Mouse (Mus musculus): Measurements from ENCODE around the gene Pitpna. TPM values are rescaled to one million over a fixed set of nuclear protein-coding genes. Genes with fewer than 3 reads are reported as not detected.

Pitpna gene
- polyA plus RNA-seq, 1 experiment from 2014 or later, result 94.2 TPM

DNA sequence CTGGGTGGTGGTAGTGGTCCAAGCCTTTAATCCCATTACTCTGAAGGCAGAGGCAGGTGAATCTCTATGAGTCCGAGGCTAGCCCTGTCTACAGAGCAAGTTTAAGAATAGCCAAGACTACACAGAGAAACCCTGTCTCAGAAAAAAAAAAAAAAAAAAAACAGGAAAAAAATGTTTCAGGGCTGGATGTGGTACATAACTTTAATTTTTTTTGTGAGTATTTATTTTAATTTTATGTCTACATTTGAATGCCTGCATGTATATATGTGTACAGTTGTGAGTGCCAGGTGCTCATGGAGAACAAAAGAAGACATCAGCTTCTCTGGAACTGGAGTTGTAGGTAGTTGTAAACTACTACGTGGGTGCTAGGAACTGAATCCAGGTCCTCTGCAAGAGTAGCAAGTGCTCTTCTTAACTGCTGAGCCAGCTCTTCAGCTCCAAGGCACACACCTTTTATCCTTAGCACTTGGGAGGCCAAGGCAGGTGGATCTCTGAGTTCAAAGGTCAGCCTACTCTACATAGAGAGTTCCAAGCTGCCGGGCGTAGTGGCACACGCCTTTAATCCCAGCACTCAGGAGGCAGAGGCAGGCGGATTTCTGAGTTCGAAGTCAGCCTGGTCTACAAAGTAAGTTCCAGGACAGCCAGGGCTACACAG lies 6.3 kb upstream of the Pitpna start:
- H3K27me3 ChIP-seq (replicated peaks; ENCODE audit: control insufficient read depth, insufficient read depth, low read length), result no peaks in the 10 kb centered on the region
- no peaks in the 10 kb centered on the region for H3K9me3 ChIP-seq (replicated peaks; ENCODE audit: control insufficient read depth, low read length)
- WGBS, result 97% methylated on average over 7 of the region's 7 CpGs
- H3K36me3 ChIP-seq (ENCODE audit: control insufficient read depth, insufficient read depth, low read length), result no peaks in the 10 kb centered on the region
- no peak overlapping the region for H3K27ac ChIP-seq (ENCODE audit: low read depth, low read length)
- no peak overlapping the region for H3K4me2 ChIP-seq (ENCODE audit: low read length)
- no peaks in the 10 kb centered on the region for H3K4me1 ChIP-seq (ENCODE audit: control insufficient read depth, insufficient read depth, low read length)
- no peak overlapping the region for H3K4me3 ChIP-seq (ENCODE audit: low read depth, low read length)
- H3K9ac ChIP-seq (ENCODE audit: low read length), result no peak overlapping the region
- ATAC-seq (no peak), DNase-seq (ENCODE audit: low spot score) (no peak)

DNA sequence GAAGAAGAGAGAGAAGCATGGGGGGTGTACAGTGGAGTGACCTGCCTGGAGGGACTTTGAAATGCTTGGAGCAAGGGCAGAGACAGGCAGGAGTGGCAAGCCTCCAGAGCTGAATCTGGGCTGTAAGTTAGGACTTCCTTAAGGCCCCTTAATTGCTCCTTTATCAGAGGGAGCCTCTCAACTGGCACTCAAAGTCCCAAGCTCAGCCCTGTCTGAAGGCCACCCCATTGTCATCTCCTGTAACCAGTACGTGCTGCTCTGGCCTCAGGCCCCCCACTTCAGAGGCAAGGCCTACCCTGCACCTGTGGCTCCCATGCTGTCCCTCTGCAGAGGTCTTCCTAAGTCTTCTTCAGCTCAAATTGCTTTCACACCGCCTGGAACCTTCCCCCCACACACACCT lies 4.4 kb upstream of the Pitpna start:
- no peak overlapping the region for H3K4me3 ChIP-seq (ENCODE audit: low read depth, low read length)
- no peak overlapping the region for H3K27ac ChIP-seq (ENCODE audit: low read depth, low read length)
- no peak overlapping the region for H3K4me2 ChIP-seq (ENCODE audit: low read length)
- H3K36me3 ChIP-seq (ENCODE audit: control insufficient read depth, insufficient read depth, low read length), result no peaks in the 10 kb centered on the region
- 64% methylated on average over 2 of the region's 2 CpGs for WGBS
- ATAC-seq, result no peak
- DNase-seq (ENCODE audit: low spot score), result no peak
- no peaks in the 10 kb centered on the region for H3K27me3 ChIP-seq (replicated peaks; ENCODE audit: control insufficient read depth, insufficient read depth, low read length)
- no peaks in the 10 kb centered on the region; the same call in 1 of the 2 replicates for H3K4me1 ChIP-seq (ENCODE audit: control insufficient read depth, insufficient read depth, low read length)
- H3K9ac ChIP-seq (ENCODE audit: low read length), result no peak overlapping the region
- H3K9me3 ChIP-seq (replicated peaks; ENCODE audit: control insufficient read depth, low read length), result no peaks in the 10 kb centered on the region

DNA sequence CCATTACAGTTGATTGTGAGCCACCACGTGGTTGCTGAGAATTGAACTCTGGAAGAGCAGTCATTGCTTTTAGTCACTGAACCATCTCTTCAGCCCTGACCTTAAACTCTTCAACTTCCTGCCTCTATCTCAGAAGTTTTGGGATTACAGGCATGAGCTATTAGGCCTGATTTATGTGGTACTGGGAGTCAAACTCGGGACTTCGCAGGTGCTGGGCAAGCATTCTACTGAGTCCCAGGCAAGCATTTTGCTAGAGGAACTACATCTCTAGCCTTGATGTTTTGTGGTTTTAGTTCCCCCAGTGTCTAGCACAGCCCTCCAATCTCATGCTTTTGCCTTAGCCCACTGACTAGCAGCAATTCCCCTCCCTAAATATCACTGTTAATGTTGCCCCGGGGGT lies 2.8 kb upstream of the Pitpna start:
- WGBS, result 81% methylated on average over 4 of the region's 4 CpGs
- DNase-seq (ENCODE audit: low spot score) (no peak), ATAC-seq (no peak)
- no peak overlapping the region for H3K4me2 ChIP-seq (ENCODE audit: low read length)
- no peak overlapping the region for H3K9ac ChIP-seq (ENCODE audit: low read length)
- no peaks in the 10 kb centered on the region for H3K27me3 ChIP-seq (replicated peaks; ENCODE audit: control insufficient read depth, insufficient read depth, low read length)
- no peak overlapping the region for H3K27ac ChIP-seq (ENCODE audit: low read depth, low read length)
- no peak overlapping the region for H3K4me3 ChIP-seq (ENCODE audit: low read depth, low read length)
- H3K9me3 ChIP-seq (replicated peaks; ENCODE audit: control insufficient read depth, low read length), result no peaks in the 10 kb centered on the region
- peaks cover 9% of the 10 kb centered on the region for H3K4me1 ChIP-seq (ENCODE audit: control insufficient read depth, insufficient read depth, low read length)
- no peaks in the 10 kb centered on the region for H3K36me3 ChIP-seq (ENCODE audit: control insufficient read depth, insufficient read depth, low read length)

DNA sequence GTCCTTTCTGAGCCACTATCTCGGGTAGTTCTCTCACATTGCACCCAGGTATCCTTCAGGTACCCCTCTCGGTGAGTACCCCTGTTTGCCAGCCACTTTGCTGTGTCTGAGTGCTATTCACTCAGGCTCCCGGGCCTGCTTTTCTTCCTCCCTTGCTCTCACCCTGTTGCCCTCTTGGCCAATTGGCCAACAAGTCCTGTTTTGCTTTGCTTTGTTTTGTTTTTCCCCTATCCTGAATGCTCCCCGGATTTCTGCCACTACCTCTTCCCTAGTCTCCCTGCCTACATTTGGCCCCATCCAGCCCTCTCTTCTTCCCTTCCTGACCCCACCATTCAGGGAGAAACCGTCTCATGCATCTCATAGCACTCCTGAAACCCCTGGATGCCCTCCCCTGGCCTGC lies 1.9 kb upstream of the Pitpna start:
- Histone ChIP-seq H3K4me1 (ENCODE audit: control insufficient read depth, insufficient read depth, low read length) (peaks cover 9% of the 10 kb centered on the region), H3K4me2 (ENCODE audit: low read length) (no peak overlapping the region), H3K36me3 (ENCODE audit: control insufficient read depth, insufficient read depth, low read length) (no peaks in the 10 kb centered on the region), H3K9ac (ENCODE audit: low read length) (no peak overlapping the region), H3K4me3 (ENCODE audit: low read depth, low read length) (no peak overlapping the region), H3K27ac (ENCODE audit: low read depth, low read length) (no peak overlapping the region), H3K27me3 (replicated peaks; ENCODE audit: control insufficient read depth, insufficient read depth, low read length) (no peaks in the 10 kb centered on the region), H3K9me3 (replicated peaks; ENCODE audit: control insufficient read depth, low read length) (no peaks in the 10 kb centered on the region)
- DNase-seq (ENCODE audit: low spot score), result no peak
- WGBS, result 72% methylated on average over 5 of the region's 5 CpGs
- ATAC-seq, result no peak

DNA sequence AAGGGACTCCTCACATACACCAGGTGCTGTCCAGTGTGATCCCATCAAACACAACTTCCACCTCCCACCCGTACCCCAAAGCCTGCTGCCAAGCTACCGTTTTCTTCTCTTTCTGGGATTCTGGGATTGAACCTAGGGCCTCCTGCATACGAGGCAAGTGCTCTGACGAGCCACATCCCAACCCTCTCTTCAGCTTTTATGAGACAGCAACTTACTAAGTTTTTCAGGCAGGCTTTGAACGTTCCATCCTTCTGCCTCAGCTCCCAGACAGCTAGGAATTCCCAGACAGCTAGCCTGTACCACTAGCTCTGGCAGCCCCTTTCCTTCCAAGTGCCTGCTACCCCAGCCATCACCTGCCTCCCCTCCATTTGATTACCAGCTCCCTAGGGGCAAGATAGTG lies 934 bp upstream of the Pitpna start:
- WGBS, result 87% methylated on average over 5 of the region's 5 CpGs
- Histone ChIP-seq H3K4me3 (ENCODE audit: low read depth, low read length) (no peak overlapping the region), H3K27ac (ENCODE audit: low read depth, low read length) (no peak overlapping the region), H3K4me1 (ENCODE audit: control insufficient read depth, insufficient read depth, low read length) (peaks cover 9% of the 10 kb centered on the region), H3K27me3 (replicated peaks; ENCODE audit: control insufficient read depth, insufficient read depth, low read length) (no peaks in the 10 kb centered on the region), H3K36me3 (ENCODE audit: control insufficient read depth, insufficient read depth, low read length) (0 out of 2 replicates have a peak, but pooled peaks cover 5% of the 10 kb centered on the region), H3K4me2 (ENCODE audit: low read length) (no peak overlapping the region; the same call in 1 of the 2 replicates), H3K9me3 (replicated peaks; ENCODE audit: control insufficient read depth, low read length) (no peaks in the 10 kb centered on the region), H3K9ac (ENCODE audit: low read length) (no peak overlapping the region)
- DNase-seq (ENCODE audit: low spot score) (no peak), ATAC-seq (no peak)

DNA sequence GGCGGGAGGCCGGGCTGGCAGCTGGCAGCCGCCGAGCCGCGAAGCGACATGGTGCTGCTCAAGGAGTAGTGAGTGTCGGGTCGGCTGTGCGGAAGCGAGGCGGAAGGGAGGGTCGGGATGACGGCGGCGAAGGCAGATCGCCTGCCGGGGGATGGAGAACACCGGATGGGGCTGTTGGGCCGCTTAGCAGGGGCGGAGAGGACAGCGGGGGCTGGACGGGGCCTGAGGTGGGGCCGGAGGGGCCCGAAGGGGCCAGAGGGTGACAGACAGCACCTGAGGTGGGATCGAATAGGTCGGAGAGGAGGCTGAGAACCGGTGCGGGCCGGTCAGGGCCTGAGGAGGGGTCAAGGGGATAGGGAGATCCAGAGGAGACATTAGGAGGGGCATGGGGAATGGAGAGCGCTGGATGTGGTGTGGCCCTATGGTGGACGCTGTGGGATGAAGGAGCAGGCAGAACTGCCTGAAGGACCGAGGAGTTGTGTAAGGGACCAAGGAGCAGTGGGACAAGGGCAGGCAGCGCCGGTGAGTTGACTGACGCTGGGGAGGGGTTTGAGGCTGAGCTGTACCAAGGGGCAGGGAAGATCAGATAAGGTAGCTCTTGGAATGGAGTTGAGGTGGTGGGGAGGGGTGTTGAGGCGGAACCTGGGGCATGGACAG lies 516 bp downstream of the Pitpna start:
- Histone ChIP-seq H3K27me3 (replicated peaks; ENCODE audit: control insufficient read depth, insufficient read depth, low read length) (no peaks in the 10 kb centered on the region), H3K36me3 (ENCODE audit: control insufficient read depth, insufficient read depth, low read length) (peaks cover 17% of the 10 kb centered on the region), H3K9ac (ENCODE audit: low read length) (peak overlapping the region; percentile 97), H3K4me2 (ENCODE audit: low read length) (peak overlapping the region; percentile 86), H3K9me3 (replicated peaks; ENCODE audit: control insufficient read depth, low read length) (no peaks in the 10 kb centered on the region), H3K4me3 (ENCODE audit: low read depth, low read length) (peak overlapping the region; percentile 93), H3K4me1 (ENCODE audit: control insufficient read depth, insufficient read depth, low read length) (peaks cover 9% of the 10 kb centered on the region), H3K27ac (ENCODE audit: low read depth, low read length) (peak overlapping the region; percentile 80)
- under 1% methylated on average over 37 of the region's 37 CpGs for WGBS
- DNase-seq (ENCODE audit: low spot score) (no peak), ATAC-seq (peak; percentile 86)

DNA sequence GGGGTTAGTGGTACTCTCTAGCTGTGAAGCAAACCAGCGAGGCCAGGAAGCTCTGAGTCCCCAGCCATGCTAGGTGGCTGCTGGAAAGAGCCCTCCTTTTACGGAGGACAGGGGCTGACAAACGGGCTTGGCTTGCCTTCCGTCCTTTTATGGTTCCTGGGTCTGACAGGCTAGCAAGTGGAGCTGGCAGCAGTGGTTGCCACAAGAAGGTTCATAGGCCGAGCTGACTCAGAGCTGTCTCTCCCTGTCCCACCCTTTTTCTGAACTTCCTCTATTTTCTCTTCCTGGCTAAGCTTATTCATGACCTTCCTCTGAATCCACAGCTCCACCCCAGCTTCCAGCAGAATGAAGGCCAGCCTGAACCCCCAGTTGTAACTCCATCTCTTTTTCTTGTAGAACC lies 4.7 kb downstream of the Pitpna start:
- H3K4me3 ChIP-seq (ENCODE audit: low read depth, low read length), result no peak overlapping the region
- H3K9ac ChIP-seq (ENCODE audit: low read length), result no peak overlapping the region
- H3K4me1 ChIP-seq (ENCODE audit: control insufficient read depth, insufficient read depth, low read length), result peaks cover 9% of the 10 kb centered on the region
- 84% methylated on average over 5 of the region's 5 CpGs for WGBS
- H3K27ac ChIP-seq (ENCODE audit: low read depth, low read length), result no peak overlapping the region
- H3K36me3 ChIP-seq (ENCODE audit: control insufficient read depth, insufficient read depth, low read length), result peaks cover 39% of the 10 kb centered on the region
- ATAC-seq, result no peak
- H3K9me3 ChIP-seq (replicated peaks; ENCODE audit: control insufficient read depth, low read length), result no peaks in the 10 kb centered on the region
- no peak overlapping the region for H3K4me2 ChIP-seq (ENCODE audit: low read length)
- no peak for DNase-seq (ENCODE audit: low spot score)
- no peaks in the 10 kb centered on the region for H3K27me3 ChIP-seq (replicated peaks; ENCODE audit: control insufficient read depth, insufficient read depth, low read length)

DNA sequence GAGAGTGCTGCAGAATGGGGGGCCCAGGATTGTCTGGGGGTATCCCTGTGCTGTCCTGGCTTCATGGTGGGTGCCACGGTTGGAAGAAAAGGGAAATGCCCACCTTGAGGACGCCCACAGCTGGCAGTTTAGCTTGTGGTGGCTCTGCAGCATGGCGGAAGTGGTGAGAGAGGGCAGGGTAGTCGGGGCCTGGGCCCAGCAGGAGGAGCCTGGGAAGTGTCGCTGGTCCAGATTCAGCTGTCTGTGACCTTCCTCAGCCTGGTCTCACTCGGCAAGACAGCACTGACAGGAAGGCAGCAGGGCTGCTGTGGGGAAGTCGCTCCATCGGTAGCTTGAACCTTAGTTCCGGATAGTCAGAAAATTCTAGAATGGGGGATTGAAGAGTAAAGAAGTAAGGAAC lies 6.5 kb downstream of the Pitpna start:
- no peaks in the 10 kb centered on the region for H3K9me3 ChIP-seq (replicated peaks; ENCODE audit: control insufficient read depth, low read length)
- no peak for DNase-seq (ENCODE audit: low spot score)
- WGBS, result 90% methylated on average over 9 of the region's 9 CpGs
- H3K9ac ChIP-seq (ENCODE audit: low read length), result no peak overlapping the region
- H3K36me3 ChIP-seq (ENCODE audit: control insufficient read depth, insufficient read depth, low read length), result peaks cover 55% of the 10 kb centered on the region
- H3K27me3 ChIP-seq (replicated peaks; ENCODE audit: control insufficient read depth, insufficient read depth, low read length), result no peaks in the 10 kb centered on the region
- H3K4me2 ChIP-seq (ENCODE audit: low read length), result no peak overlapping the region
- ATAC-seq, result no peak
- no peak overlapping the region for H3K27ac ChIP-seq (ENCODE audit: low read depth, low read length)
- no peak overlapping the region for H3K4me3 ChIP-seq (ENCODE audit: low read depth, low read length)
- peaks cover under 1% of the 10 kb centered on the region; the same call in 1 of the 2 replicates for H3K4me1 ChIP-seq (ENCODE audit: control insufficient read depth, insufficient read depth, low read length)

DNA sequence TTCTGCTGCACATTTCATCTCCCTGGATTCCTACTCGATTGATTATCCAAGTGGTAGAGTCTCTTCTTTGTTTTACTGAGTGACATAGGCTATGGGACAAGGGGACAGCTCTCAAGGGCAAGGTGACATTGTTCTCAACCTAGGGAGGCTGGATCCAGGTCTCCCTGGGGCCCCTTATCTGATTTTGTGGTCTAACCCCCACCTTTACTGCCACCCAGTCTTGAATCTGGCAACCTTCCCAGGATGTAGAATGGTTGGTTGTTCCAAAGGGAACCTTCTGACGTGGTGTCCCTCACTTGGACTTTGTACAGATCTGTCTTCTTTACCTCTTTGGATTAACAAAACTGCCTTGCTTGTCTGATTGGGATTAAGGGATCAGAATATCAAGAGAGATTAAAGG lies 7.5 kb downstream of the Pitpna start:
- H3K36me3 ChIP-seq (ENCODE audit: control insufficient read depth, insufficient read depth, low read length), result peaks cover 61% of the 10 kb centered on the region
- 57% methylated on average over 2 of the region's 2 CpGs for WGBS

More for the DNA sequence above, 7.5 kb downstream of the Pitpna start:
- Histone ChIP-seq H3K4me3 (ENCODE audit: low read depth, low read length) (no peak overlapping the region), H3K27me3 (replicated peaks; ENCODE audit: control insufficient read depth, insufficient read depth, low read length) (no peaks in the 10 kb centered on the region), H3K4me1 (ENCODE audit: control insufficient read depth, insufficient read depth, low read length) (no peaks in the 10 kb centered on the region), H3K9ac (ENCODE audit: low read length) (no peak overlapping the region), H3K4me2 (ENCODE audit: low read length) (no peak overlapping the region), H3K27ac (ENCODE audit: low read depth, low read length) (no peak overlapping the region), H3K9me3 (replicated peaks; ENCODE audit: control insufficient read depth, low read length) (no peaks in the 10 kb centered on the region)
- no peak for DNase-seq (ENCODE audit: low spot score)
- ATAC-seq, result no peak

Data from forebrain, embryonic 14.5 days (tissue).